9 mouse cellular contexts compared by ENCODE assay signal in genomic region chr3:27617237-27617499, GRCm38 (mm10).
DNase-seq lines count a peak whose midpoint lies in the region; ATAC-seq and TF ChIP-seq lines count a peak whose summit lies in the region.
"Had no signal": no experiment of that assay in that cellular context is flagged by ENCODE, and none has a peak within 500 bp of the region (broad histone marks: within the 10 kb centered on the region; RNA-seq: fewer than 3 reads in every experiment).

No protein-coding gene starts in this region.

- H3K4me1 ChIP-seq in liver, adult 2 months (ENCODE audit: control insufficient read depth, insufficient read depth, low read length), result peaks cover 20% of the 10 kb centered on the region
- H3K4me1 ChIP-seq in intestine, embryonic 16.5 days (ENCODE audit: control insufficient read depth, insufficient read depth, low read length), result peaks cover 25% of the 10 kb centered on the region
- peaks cover 28% of the 10 kb centered on the region for H3K4me1 ChIP-seq in hindbrain, embryonic 13.5 days (replicated peaks)

- peak overlapping the region; percentile 70 for H3K27ac ChIP-seq in gastrocnemius, adult 2 months
- H3K27ac ChIP-seq in liver, adult 2 months (replicated peaks; ENCODE audit: insufficient read depth, low read depth, low read length), result peak overlapping the region; percentile 37
- peak overlapping the region; percentile 29; the same call in 1 of the 2 replicates for H3K27ac ChIP-seq in intestine, embryonic 16.5 days (ENCODE audit: low read length)
- H3K27ac ChIP-seq in hindbrain, embryonic 13.5 days, result no peak overlapping the region

- no peaks in the 10 kb centered on the region for H3K36me3 ChIP-seq in liver, adult 2 months (ENCODE audit: control insufficient read depth, insufficient read depth, low read length)
- H3K36me3 ChIP-seq in intestine, embryonic 16.5 days (ENCODE audit: control insufficient read depth, insufficient read depth, low read length), result no peaks in the 10 kb centered on the region
- no peaks in the 10 kb centered on the region for H3K36me3 ChIP-seq in hindbrain, embryonic 13.5 days

- H3K4me3 ChIP-seq in gastrocnemius, adult 2 months, result peak overlapping the region; percentile 44; the same call in 1 of the 2 replicates
- H3K4me3 ChIP-seq in liver, adult 2 months (ENCODE audit: insufficient read depth, low read depth, low read length), result no peak overlapping the region
- no peak overlapping the region for H3K4me3 ChIP-seq in intestine, embryonic 16.5 days (ENCODE audit: low read length)
- H3K4me3 ChIP-seq in hindbrain, embryonic 13.5 days, result no peak overlapping the region

- no peaks in the 10 kb centered on the region for H3K27me3 ChIP-seq in liver, adult 2 months (ENCODE audit: control insufficient read depth, insufficient read depth, low read length)
- no peaks in the 10 kb centered on the region for H3K27me3 ChIP-seq in intestine, embryonic 16.5 days (replicated peaks; ENCODE audit: control insufficient read depth, insufficient read depth, low read length)
- H3K27me3 ChIP-seq in hindbrain, embryonic 13.5 days, result no peaks in the 10 kb centered on the region

- no peak for ATAC-seq in intestine, embryonic 16.5 days
- peak; percentile 22; the same call in 1 of the 2 replicates for ATAC-seq in neutrophil, adult 5-6 weeks (ENCODE audit: extremely low read depth, insufficient number of reproducible peaks, low FRiP score, poor library complexity, severe bottlenecking)
- no peak for ATAC-seq in hindbrain, embryonic 13.5 days (ENCODE audit: low FRiP score)
- ATAC-seq: forebrain, embryonic 14.5 days had no signal

- H3K4me2 ChIP-seq in intestine, embryonic 16.5 days (ENCODE audit: low read depth, low read length), result no peak overlapping the region
- H3K4me2 ChIP-seq in hindbrain, embryonic 13.5 days, result no peak overlapping the region

- TF ChIP-seq CTCF in gastrocnemius, adult 2 months (IDR thresholded peaks at IDR 0.05), result no peak
- TF ChIP-seq CTCF in liver, adult 2 months (IDR thresholded peaks at IDR 0.05; ENCODE audit: low read depth, low read length), result no peak

- intact Hi-C loops in gastrocnemius, adult 2 months (cut with DNase I), result loop anchor here (5.0 kb wide), 1 partner anchor 90 kb away; no protein-coding TSS in a partner anchor

- no peaks in the 10 kb centered on the region for H3K9me3 ChIP-seq in intestine, embryonic 16.5 days (ENCODE audit: control insufficient read depth, low read length)
- H3K9me3 ChIP-seq in hindbrain, embryonic 13.5 days, result no peaks in the 10 kb centered on the region

- no peak for TF ChIP-seq POLR2A in liver, adult 2 months (IDR thresholded peaks at IDR 0.05; ENCODE audit: extremely low read depth, insufficient read depth, low read length)

- DNase-seq in gastrocnemius, adult 2 months, result no peak
- no peak for DNase-seq in gastrocnemius, adult 8-10 months (ENCODE audit: low spot score in 2 of 2)
- no peak for DNase-seq in liver, adult 2 months (ENCODE audit: extremely low read depth, low read depth, low spot score)
- no peak for DNase-seq in liver
- no peak for DNase-seq in yolk sac, embryonic 10.5 days (ENCODE audit: low spot score)

- H3K79me2 ChIP-seq in liver, adult 2 months (ENCODE audit: control insufficient read depth, insufficient read depth, low read length), result peaks cover 11% of the 10 kb centered on the region; the same call in 1 of the 2 replicates

- WGBS in liver, adult 2 months, result 0% methylated on average over 1 of the region's 1 CpGs
- 68% methylated on average over 1 of the region's 1 CpGs for WGBS in intestine, embryonic 16.5 days
- WGBS in hindbrain, embryonic 13.5 days, result 86% methylated on average over 1 of the region's 1 CpGs

- H3K9ac ChIP-seq in liver, adult 2 months (ENCODE audit: low read depth, low read length), result no peak overlapping the region
- H3K9ac ChIP-seq in intestine, embryonic 16.5 days (ENCODE audit: low read depth, low read length), result no peak overlapping the region
- H3K9ac ChIP-seq in hindbrain, embryonic 13.5 days, result no peak overlapping the region
